Mouse (Mus musculus): ENCODE data around the gene Ccnf.
A peak's percentile ranks its signal among the peaks of the same experiment; 100 is the strongest.

Gene Ccnf

DNA sequence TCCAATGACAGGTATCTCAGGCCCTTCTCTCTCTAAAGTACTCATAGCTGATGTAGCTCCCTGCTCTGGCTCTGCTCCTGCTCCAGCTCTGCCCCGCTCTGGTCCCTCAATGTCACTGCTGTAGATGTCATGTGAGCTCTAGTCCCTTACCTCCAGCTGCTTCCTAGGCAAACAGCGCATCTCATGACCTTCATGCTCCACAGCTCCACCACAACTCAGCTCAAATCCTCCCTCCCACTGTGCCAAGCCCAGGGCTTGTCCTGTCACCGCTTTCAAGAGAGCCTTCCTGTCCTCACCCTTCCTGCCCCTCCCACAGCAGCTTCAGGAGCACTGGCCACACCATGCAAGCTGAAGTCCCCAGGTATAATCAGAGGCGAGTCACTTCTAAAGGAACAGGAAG, 51.5 kb downstream of the Ccnf start:
- DNase-seq = no peak

DNA sequence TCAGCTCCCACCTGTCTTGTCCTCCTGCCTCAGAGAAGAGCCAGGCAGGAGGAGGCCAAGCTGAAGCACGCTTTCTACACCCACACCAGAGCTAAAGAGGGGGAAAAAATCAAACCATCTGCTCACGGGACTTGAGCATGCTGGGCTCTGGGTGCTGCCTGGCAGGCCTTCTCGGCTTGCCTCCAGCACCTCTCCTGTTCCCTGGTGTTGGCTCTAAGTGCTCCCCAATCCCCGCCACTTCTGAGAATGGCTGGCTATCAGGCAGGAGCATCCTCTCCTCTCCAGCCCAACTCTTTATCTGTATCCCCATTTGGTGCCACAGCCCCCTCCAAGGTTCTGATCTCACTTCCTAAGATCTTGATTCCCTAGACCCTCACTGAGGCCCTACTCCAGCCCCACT, 52.0 kb downstream of the Ccnf start:
- DNase-seq = no peak

DNA sequence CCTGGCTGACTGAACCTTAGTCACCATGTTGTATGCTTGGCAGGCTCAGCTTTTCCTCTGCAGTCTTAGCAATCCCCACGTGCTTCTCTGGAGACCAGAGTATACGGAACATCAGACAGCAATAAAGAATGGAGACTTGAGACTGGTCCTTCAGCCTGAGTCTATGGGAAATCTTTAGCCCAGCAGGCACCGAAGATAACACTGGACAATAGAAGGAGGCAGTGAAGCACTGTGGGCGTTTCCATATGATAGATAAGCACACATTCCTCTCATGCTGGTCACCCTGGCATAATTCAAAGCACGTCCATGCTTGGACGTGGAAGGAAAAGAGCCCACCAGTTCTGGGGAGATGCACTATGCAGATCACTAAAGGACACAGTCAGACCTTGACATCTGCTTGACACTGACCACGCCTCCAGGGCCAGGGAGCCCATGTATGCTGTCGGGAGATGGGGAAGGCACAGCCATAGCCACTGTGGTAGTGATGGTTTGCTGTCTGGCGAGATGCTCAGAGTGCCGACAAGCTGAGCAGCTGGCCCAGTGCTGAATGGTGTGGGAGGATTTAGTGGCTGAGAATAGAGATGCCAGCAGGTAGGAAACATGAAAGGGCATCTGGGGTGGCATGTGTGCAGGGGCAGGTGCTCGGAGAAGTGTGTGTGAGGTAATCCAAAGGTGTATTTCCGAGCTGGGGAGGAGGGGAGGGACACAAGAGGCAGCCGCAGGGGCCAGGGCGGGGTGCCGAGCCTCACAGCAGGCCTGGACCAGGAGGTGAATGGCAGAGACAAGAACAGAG, 54.1 kb downstream of the Ccnf start:
- DNase-seq = no peak

DNA sequence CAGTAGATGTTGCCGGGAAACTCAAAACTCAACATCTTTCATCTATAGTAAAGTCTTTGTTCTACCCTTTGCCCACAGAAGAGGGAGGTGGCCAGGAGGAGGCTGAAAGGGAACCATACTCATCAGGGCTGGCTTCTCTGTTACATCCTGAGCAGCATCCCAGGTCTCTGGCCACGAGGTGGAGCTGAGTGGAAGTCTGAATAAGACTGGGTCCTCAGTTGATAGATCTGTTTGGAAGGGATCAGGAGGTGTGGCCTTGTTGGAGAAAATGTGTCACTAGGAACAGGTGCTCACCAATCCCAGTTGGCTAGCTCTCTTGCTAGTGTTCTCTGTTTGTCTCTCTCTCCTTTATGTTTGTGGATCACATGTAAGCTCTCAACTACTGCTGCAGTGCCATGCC, 55.9 kb downstream of the Ccnf start:
- DNase-seq = no peak

DNA sequence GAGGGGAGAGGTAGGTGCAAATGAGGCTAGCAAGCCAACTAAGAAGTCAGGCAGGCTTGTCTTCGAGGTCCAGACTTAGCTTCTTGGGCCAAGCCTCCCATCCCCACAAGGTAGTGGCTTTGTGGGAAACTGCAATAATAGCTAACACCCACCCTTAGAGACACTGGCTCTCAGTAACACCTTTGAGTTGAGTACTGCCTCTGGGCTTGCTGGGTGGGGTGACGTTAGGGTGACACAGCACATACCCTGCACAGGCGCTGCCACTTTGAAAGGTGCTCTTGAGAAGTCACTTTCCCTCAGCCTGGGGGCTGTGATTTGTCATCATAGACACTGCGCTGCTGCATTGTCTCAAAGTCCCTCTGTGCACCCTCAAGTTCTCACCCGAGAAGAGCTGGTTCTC, 57.5 kb downstream of the Ccnf start:
- DNase-seq = no peak

DNA sequence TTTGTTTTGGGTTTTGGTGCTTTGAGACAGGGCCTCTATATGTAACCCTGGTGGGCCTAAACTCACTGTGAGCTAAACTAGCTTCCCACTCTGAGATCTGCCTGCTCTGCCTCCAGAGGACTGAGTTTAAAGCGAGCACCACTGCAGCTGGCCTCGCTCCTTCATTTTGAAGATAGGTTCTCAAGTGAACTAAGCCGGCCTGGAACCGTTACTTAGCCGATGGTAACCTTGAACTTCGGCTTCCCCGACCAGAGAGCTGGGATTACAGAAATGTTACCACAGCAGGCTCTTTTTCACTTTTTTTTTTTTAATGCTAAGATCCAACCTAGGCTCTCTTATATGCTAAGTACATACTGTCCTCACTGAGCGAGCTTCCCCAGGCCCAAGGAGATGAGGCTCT, 58.0 kb downstream of the Ccnf start:
- no peak for DNase-seq

DNA sequence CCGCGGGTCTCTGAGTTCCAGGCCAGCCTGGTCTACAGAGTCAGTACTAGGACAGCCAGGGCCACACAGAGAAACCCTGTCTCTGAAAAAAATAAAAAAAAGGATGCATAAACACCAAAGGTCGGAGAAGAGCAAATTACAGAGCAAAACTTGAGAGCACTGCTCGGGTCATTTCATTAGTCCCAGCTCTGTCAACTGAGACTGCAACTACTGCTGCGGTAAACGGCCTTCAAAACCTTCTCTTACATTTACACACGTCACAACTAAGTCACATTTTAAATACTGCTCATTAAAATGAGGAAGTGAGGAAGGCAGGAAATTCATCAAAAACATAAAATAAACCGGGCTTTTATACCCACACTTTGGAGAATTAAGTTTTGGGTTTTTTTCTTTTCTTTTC, 58.4 kb downstream of the Ccnf start:
- no peak for DNase-seq

DNA sequence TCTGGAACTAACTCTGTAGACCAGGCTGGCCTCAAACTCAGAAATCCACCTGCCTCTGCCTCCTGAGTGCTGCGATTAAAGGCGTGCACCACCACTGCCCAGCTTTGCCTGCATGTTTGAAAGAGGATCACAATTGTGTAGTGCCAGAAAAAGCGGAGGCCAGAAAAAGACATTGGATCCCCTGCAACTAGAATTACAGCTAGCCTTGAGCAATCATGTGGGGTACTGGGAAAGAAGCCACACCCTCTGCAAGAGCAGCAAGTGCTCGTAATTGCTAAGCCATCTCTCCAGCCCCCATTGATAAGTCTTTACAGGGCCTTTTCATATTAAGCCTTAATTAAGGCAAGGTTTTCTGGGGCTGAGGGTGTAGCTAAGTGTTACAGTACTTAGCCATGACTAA, 59.8 kb downstream of the Ccnf start:
- DNase-seq = no peak

DNA sequence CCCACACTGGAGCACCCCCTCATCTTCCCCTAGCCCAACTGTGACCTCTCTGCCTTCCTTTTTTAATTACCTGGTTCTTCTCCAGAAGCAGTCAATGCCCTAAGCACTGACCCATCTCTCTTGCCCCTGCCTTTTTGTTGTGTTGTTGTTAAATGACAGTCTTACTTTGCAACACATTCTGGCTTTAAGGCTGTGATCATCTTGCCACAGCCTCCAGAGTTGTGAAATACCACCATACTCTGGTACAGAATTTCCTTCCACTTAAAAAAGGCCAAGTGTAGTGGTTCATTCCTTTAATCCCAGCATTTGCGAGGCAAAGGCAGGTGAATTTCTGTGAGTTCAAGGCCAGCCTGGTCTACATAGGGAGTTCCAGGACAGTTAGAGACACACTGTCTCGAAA, 60.4 kb downstream of the Ccnf start:
- no peak for DNase-seq

DNA sequence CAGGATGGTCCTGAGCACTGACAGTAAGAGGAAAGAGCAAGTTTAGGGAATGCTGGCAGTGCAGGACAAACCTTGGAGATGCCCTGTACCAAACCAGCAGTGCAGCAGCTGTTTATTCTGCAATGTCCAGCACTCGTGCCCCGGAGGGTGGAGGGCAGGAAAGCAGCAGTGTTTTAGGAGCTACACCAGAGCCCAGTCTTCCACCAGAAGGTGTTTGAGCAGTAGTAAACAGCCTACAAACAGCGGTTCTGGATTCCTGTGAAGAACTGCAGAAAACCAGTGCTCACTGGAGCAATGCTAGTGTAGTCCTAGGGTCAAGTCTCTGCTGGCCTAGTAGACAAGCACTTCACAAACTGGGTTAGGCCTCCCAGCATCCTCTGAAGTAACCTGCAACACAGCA, 77.0 kb downstream of the Ccnf start:
- no peak for DNase-seq

DNA sequence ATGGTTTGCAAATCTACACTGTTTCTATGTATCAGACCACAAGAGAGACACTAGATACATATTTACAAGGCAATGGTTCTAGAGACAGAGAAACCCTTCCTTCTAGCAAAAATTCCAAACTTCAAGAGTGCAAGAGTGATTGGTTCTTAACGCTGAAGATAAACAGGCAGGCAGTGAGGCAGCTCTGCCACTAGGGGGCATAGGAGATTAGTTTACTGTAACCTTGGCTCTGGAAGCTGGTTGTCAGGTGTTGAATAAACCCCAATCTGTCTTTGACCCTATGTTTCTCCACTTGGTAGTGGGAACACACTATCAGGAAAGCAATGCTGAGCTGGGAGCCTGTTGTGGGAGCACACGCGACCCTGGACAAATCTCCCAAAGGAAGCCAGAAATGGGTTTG, 77.9 kb downstream of the Ccnf start:
- DNase-seq = peak; percentile 79

All from thymus, postnatal 14 days (tissue).